Mouse (Mus musculus): Measurements from ENCODE around the gene Fam199x. TPM values are rescaled to one million over a fixed set of nuclear protein-coding genes. Genes with fewer than 3 reads are reported as not detected.
A peak's percentile ranks its signal among the peaks of the same experiment; 100 is the strongest.

The Fam199x gene
- 6.1 and 6.5 TPM in 2 replicates for polyA plus RNA-seq (2015; fragmentation: Nextera tagmentation; extraction: Ambion mirVana)

GRCm38 (mm10) chrX:137049425-137050225 lies at the start of gene Fam199x:
Fam199x (plus strand) TSS chrX:137049594.
- peak; percentile 92 for ATAC-seq (ENCODE audit: insufficient read depth, low FRiP score)
- 6% methylated on average over 41 of the region's 62 CpGs for WGBS
- Histone ChIP-seq H3K27ac (ENCODE audit: low read length) (no peak within 1 kb of the TSS), H3K4me1 (ENCODE audit: control insufficient read depth, insufficient read depth, low read length) (0 out of 2 replicates have a peak, but pooled peaks cover 3% of the 10 kb centered on the region), H3K4me2 (ENCODE audit: low read depth, low read length) (peak within 1 kb of the TSS; percentile 64), H3K4me3 (replicated peaks; ENCODE audit: low read length) (peak within 1 kb of the TSS; percentile 67), H3K9me3 (replicated peaks; ENCODE audit: control insufficient read depth, low read length) (no peaks in the 10 kb centered on the region), H3K9ac (ENCODE audit: low read length) (peak within 1 kb of the TSS; percentile 72), H3K36me3 (ENCODE audit: control insufficient read depth, insufficient read depth, low read length) (no peaks in the 10 kb centered on the region), H3K27me3 (ENCODE audit: control insufficient read depth, insufficient read depth, low read length) (no peaks in the 10 kb centered on the region; the same call in 1 of the 2 replicates)

GRCm38 (mm10) chrX:137015099-137015709 lies 34.2 kb upstream of the Fam199x start:
- ATAC-seq (ENCODE audit: insufficient read depth, low FRiP score), result no peak
- H3K4me3 ChIP-seq (replicated peaks; ENCODE audit: low read length), result no peak overlapping the region
- no peak overlapping the region for H3K9ac ChIP-seq (ENCODE audit: low read length)
- H3K4me2 ChIP-seq (ENCODE audit: low read depth, low read length), result no peak overlapping the region
- no peak overlapping the region for H3K27ac ChIP-seq (ENCODE audit: low read length)
- H3K36me3 ChIP-seq (ENCODE audit: control insufficient read depth, insufficient read depth, low read length), result no peaks in the 10 kb centered on the region
- H3K4me1 ChIP-seq (ENCODE audit: control insufficient read depth, insufficient read depth, low read length), result no peaks in the 10 kb centered on the region
- no peaks in the 10 kb centered on the region for H3K27me3 ChIP-seq (ENCODE audit: control insufficient read depth, insufficient read depth, low read length)
- no peaks in the 10 kb centered on the region for H3K9me3 ChIP-seq (replicated peaks; ENCODE audit: control insufficient read depth, low read length)
- WGBS, result 52% methylated on average over 6 of the region's 6 CpGs

- Histone ChIP-seq H3K4me2 (ENCODE audit: low read depth, low read length) (no peak overlapping the region), H3K36me3 (ENCODE audit: control insufficient read depth, insufficient read depth, low read length) (no peaks in the 10 kb centered on the region), H3K9me3 (replicated peaks; ENCODE audit: control insufficient read depth, low read length) (no peaks in the 10 kb centered on the region), H3K9ac (ENCODE audit: low read length) (no peak overlapping the region), H3K4me3 (replicated peaks; ENCODE audit: low read length) (no peak overlapping the region), H3K27ac (ENCODE audit: low read length) (no peak overlapping the region), H3K27me3 (ENCODE audit: control insufficient read depth, insufficient read depth, low read length) (no peaks in the 10 kb centered on the region), H3K4me1 (ENCODE audit: control insufficient read depth, insufficient read depth, low read length) (no peaks in the 10 kb centered on the region)
- 87% methylated on average over 1 of the region's 1 CpGs for WGBS
- no peak for ATAC-seq (ENCODE audit: insufficient read depth, low FRiP score)
Observed at GRCm38 (mm10) chrX:137017668-137018067, 31.7 kb upstream of the Fam199x start.

- ATAC-seq (ENCODE audit: insufficient read depth, low FRiP score), result 0 out of 2 replicates have a peak, but pooled peaks have one; percentile 37
- H3K4me2 ChIP-seq (ENCODE audit: low read depth, low read length), result no peak overlapping the region
- no peak overlapping the region for H3K27ac ChIP-seq (ENCODE audit: low read length)
- H3K27me3 ChIP-seq (ENCODE audit: control insufficient read depth, insufficient read depth, low read length), result no peaks in the 10 kb centered on the region
- no peak overlapping the region for H3K4me3 ChIP-seq (replicated peaks; ENCODE audit: low read length)
- H3K9me3 ChIP-seq (replicated peaks; ENCODE audit: control insufficient read depth, low read length), result no peaks in the 10 kb centered on the region
- H3K4me1 ChIP-seq (ENCODE audit: control insufficient read depth, insufficient read depth, low read length), result no peaks in the 10 kb centered on the region
- H3K36me3 ChIP-seq (ENCODE audit: control insufficient read depth, insufficient read depth, low read length), result no peaks in the 10 kb centered on the region
- no peak overlapping the region for H3K9ac ChIP-seq (ENCODE audit: low read length)
- WGBS, result 24% methylated on average over 1 of the region's 1 CpGs
Observed at GRCm38 (mm10) chrX:137019310-137019709, 30.1 kb upstream of the Fam199x start.

GRCm38 (mm10) chrX:137030916-137031315 lies 18.5 kb upstream of the Fam199x start:
- H3K27me3 ChIP-seq (ENCODE audit: control insufficient read depth, insufficient read depth, low read length), result no peaks in the 10 kb centered on the region
- no peak overlapping the region for H3K4me2 ChIP-seq (ENCODE audit: low read depth, low read length)
- ATAC-seq (ENCODE audit: insufficient read depth, low FRiP score), result peak; percentile 53; the same call in 1 of the 2 replicates
- no peaks in the 10 kb centered on the region for H3K4me1 ChIP-seq (ENCODE audit: control insufficient read depth, insufficient read depth, low read length)
- H3K9me3 ChIP-seq (replicated peaks; ENCODE audit: control insufficient read depth, low read length), result no peaks in the 10 kb centered on the region
- H3K4me3 ChIP-seq (replicated peaks; ENCODE audit: low read length), result no peak overlapping the region
- no peaks in the 10 kb centered on the region for H3K36me3 ChIP-seq (ENCODE audit: control insufficient read depth, insufficient read depth, low read length)
- H3K9ac ChIP-seq (ENCODE audit: low read length), result no peak overlapping the region
- WGBS, result 86% methylated on average over 8 of the region's 8 CpGs
- no peak overlapping the region for H3K27ac ChIP-seq (ENCODE audit: low read length)

- no peak overlapping the region for H3K27ac ChIP-seq (ENCODE audit: low read length)
- no peak for ATAC-seq (ENCODE audit: insufficient read depth, low FRiP score)
Observed at GRCm38 (mm10) chrX:137031726-137032125, 17.7 kb upstream of the Fam199x start.

GRCm38 (mm10) chrX:137034322-137034721 lies 15.1 kb upstream of the Fam199x start:
- no peak overlapping the region for H3K4me3 ChIP-seq (replicated peaks; ENCODE audit: low read length)
- no peak overlapping the region for H3K27ac ChIP-seq (ENCODE audit: low read length)
- no peak for ATAC-seq (ENCODE audit: insufficient read depth, low FRiP score)
- H3K9me3 ChIP-seq (replicated peaks; ENCODE audit: control insufficient read depth, low read length), result no peaks in the 10 kb centered on the region
- H3K27me3 ChIP-seq (ENCODE audit: control insufficient read depth, insufficient read depth, low read length), result no peaks in the 10 kb centered on the region; the same call in 1 of the 2 replicates
- no peak overlapping the region for H3K9ac ChIP-seq (ENCODE audit: low read length)
- no peaks in the 10 kb centered on the region for H3K4me1 ChIP-seq (ENCODE audit: control insufficient read depth, insufficient read depth, low read length)
- no peaks in the 10 kb centered on the region for H3K36me3 ChIP-seq (ENCODE audit: control insufficient read depth, insufficient read depth, low read length)
- no peak overlapping the region for H3K4me2 ChIP-seq (ENCODE audit: low read depth, low read length)
- WGBS, result 65% methylated on average over 4 of the region's 4 CpGs

More at GRCm38 (mm10) chrX:137031726-137032125, 17.7 kb upstream of the Fam199x start:
- Histone ChIP-seq H3K9me3 (replicated peaks; ENCODE audit: control insufficient read depth, low read length) (no peaks in the 10 kb centered on the region), H3K36me3 (ENCODE audit: control insufficient read depth, insufficient read depth, low read length) (no peaks in the 10 kb centered on the region), H3K9ac (ENCODE audit: low read length) (no peak overlapping the region), H3K4me3 (replicated peaks; ENCODE audit: low read length) (no peak overlapping the region), H3K4me2 (ENCODE audit: low read depth, low read length) (no peak overlapping the region), H3K4me1 (ENCODE audit: control insufficient read depth, insufficient read depth, low read length) (no peaks in the 10 kb centered on the region), H3K27me3 (ENCODE audit: control insufficient read depth, insufficient read depth, low read length) (no peaks in the 10 kb centered on the region)
- WGBS, result 88% methylated on average over 5 of the region's 5 CpGs

- no peaks in the 10 kb centered on the region for H3K4me1 ChIP-seq (ENCODE audit: control insufficient read depth, insufficient read depth, low read length)
- H3K27ac ChIP-seq (ENCODE audit: low read length), result peak overlapping the region; percentile 85; the same call in 1 of the 2 replicates
- no peak for ATAC-seq (ENCODE audit: insufficient read depth, low FRiP score)
- H3K4me3 ChIP-seq (replicated peaks; ENCODE audit: low read length), result peak overlapping the region; percentile 58
- no peaks in the 10 kb centered on the region; the same call in 1 of the 2 replicates for H3K27me3 ChIP-seq (ENCODE audit: control insufficient read depth, insufficient read depth, low read length)
- H3K9ac ChIP-seq (ENCODE audit: low read length), result peak overlapping the region; percentile 76
- H3K36me3 ChIP-seq (ENCODE audit: control insufficient read depth, insufficient read depth, low read length), result no peaks in the 10 kb centered on the region
- WGBS, result 17% methylated on average over 12 of the region's 12 CpGs
- H3K4me2 ChIP-seq (ENCODE audit: low read depth, low read length), result peak overlapping the region; percentile 66
- no peaks in the 10 kb centered on the region for H3K9me3 ChIP-seq (replicated peaks; ENCODE audit: control insufficient read depth, low read length)
Observed at GRCm38 (mm10) chrX:137037470-137037999, 11.9 kb upstream of the Fam199x start.

GRCm38 (mm10) chrX:137038000-137038483 lies 11.4 kb upstream of the Fam199x start, which contains the start of gene Slc25a53:
Slc25a53 (minus strand) TSS chrX:137038302.
- peak within 1 kb of the TSS; percentile 76 for H3K9ac ChIP-seq (ENCODE audit: low read length)
- peak within 1 kb of the TSS; percentile 58 for H3K4me3 ChIP-seq (replicated peaks; ENCODE audit: low read length)
- peak; percentile 93 for ATAC-seq (ENCODE audit: insufficient read depth, low FRiP score)
- no peaks in the 10 kb centered on the region for H3K36me3 ChIP-seq (ENCODE audit: control insufficient read depth, insufficient read depth, low read length)
- no peaks in the 10 kb centered on the region; the same call in 1 of the 2 replicates for H3K27me3 ChIP-seq (ENCODE audit: control insufficient read depth, insufficient read depth, low read length)
- 24% methylated on average over 31 of the region's 31 CpGs for WGBS
- no peaks in the 10 kb centered on the region for H3K4me1 ChIP-seq (ENCODE audit: control insufficient read depth, insufficient read depth, low read length)
- peak within 1 kb of the TSS; percentile 85 for H3K27ac ChIP-seq (ENCODE audit: low read length)
- H3K9me3 ChIP-seq (replicated peaks; ENCODE audit: control insufficient read depth, low read length), result no peaks in the 10 kb centered on the region
- H3K4me2 ChIP-seq (ENCODE audit: low read depth, low read length), result peak within 1 kb of the TSS; percentile 66

Measured in stomach, embryonic 16.5 days (tissue).